Mouse (Mus musculus) adipose tissue, adult 10 weeks (tissue): Measurements from ENCODE around the gene Gm20873. TPM values are rescaled to one million over a fixed set of nuclear protein-coding genes. Genes with fewer than 3 reads are reported as not detected.

Source experiments
- polyA plus RNA-seq: library from polyadenylated mRNA; stranded (reverse); fragments of 350-450 nt; fragmentation: Illumina TruSeq; extraction: RNeasy Lipid Tissue Mini Kit (QIAGEN cat#74804); gene quantifications from one replicate; pipeline ENCODE4 v1.2.3, GENCODE M21; 2014; ENCODE audit warnings: low read depth, low replicate concordance

Gene Gm20873
- polyA plus RNA-seq = not detected

GRCm38 (mm10) chrY:6266798-6267197, at the start of gene Gm20873:
Gm20873 (plus strand) TSS chrY:6267098.

GRCm38 (mm10) chrY:6237895-6238294, 29.0 kb upstream of the Gm20873 start, which contains the start of gene Gm21746:
Gm21746 (minus strand) TSS chrY:6237995.

Other genes with a start within 250 kb of the Gm20873 start
- not detected for gene Gm21746, start 29.1 kb upstream of the Gm20873 start, polyA plus RNA-seq